ENCODE assay signal across 15 mouse cellular contexts in genomic region chr7:109039445-109039844, GRCm38 (mm10). TPM values are rescaled to one million over a fixed set of nuclear protein-coding genes. Genes with fewer than 3 reads are reported as not detected.
DNase-seq lines count a peak whose midpoint lies in the region; ATAC-seq and TF ChIP-seq lines count a peak whose summit lies in the region.
"Had no signal": no experiment of that assay in that cellular context is flagged by ENCODE, and none has a peak within 500 bp of the region (broad histone marks: within the 10 kb centered on the region; RNA-seq: fewer than 3 reads in every experiment).

No protein-coding gene starts in this region.

- H3K4me3 ChIP-seq in left cerebral cortex, adult 2 months = no peak overlapping the region
- H3K4me3 ChIP-seq: gastrocnemius, adult 2 months; heart, embryonic 10.5 days; kidney, embryonic 15.5 days; limb, embryonic 10.5 days; neural tube, embryonic 13.5 days; stomach, embryonic 15.5 days had no signal

- intact Hi-C loops in left cerebral cortex, adult 2 months (cut with DNase I) = loop anchor here (5.0 kb wide), 1 partner anchor 388 kb away; no protein-coding TSS in a partner anchor
- intact Hi-C loops in left cerebral cortex, postnatal 14 days (cut with DNase I) = loop anchor here (5.0 kb wide), 1 partner anchor 383 kb away; no protein-coding TSS in a partner anchor
- intact Hi-C loops in left cerebral cortex, postnatal 4 days (cut with DNase I) = loop anchor here (10.0 kb wide), 1 partner anchor 385 kb away; no protein-coding TSS in a partner anchor

- DNase-seq in left cerebral cortex, adult 2 months (ENCODE audit: extremely low spot score in 1 of 2, low spot score in 2 of 2) = peak in 1 of 2 experiments; percentile 55
- DNase-seq in left cerebral cortex, postnatal 14 days (ENCODE audit: low spot score in 2 of 2) = no peak
- peak; percentile 96 for DNase-seq in cerebellum, adult 11-12 months
- DNase-seq in cerebellum, postnatal 36 days = peak; percentile 93
- DNase-seq in left cerebral cortex, postnatal 4 days = peak; percentile 81
- DNase-seq in c-Kit-positive CD71-positive TER-119-positive erythroid progenitor cells, embryonic 14.5 days (ENCODE audit: low spot score) = no peak
- DNase-seq: adrenal gland, adult 8-10 months; gastrocnemius, adult 2 months; thymus, postnatal 4 days had no signal

- H3K27ac ChIP-seq in left cerebral cortex, adult 2 months = peak overlapping the region; percentile 48
- H3K27ac ChIP-seq: gastrocnemius, adult 2 months; heart, embryonic 10.5 days; kidney, embryonic 15.5 days; limb, embryonic 10.5 days; neural tube, embryonic 13.5 days; stomach, embryonic 15.5 days had no signal

- TF ChIP-seq CTCF in left cerebral cortex, adult 2 months (IDR thresholded peaks at IDR 0.05) = no peak

- ATAC-seq in megakaryocyte-erythroid progenitor cell, adult 5-6 weeks (replicated peaks; ENCODE audit: low FRiP score, low TSS enrichment, poor library complexity, severe bottlenecking) = no peak

RNA-seq across cellular contexts. Expression of gene Ric3, which starts 43.7 kb away (rescaled TPM):
- 10 to 100 TPM; 63.7 to 66.3 TPM for total RNA-seq in left cerebral cortex, adult 2 months (2021)
- 10 to 100 TPM; 49.3 to 53.5 TPM for total RNA-seq in left cerebral cortex, postnatal 14 days (2021)
- 10 to 100 TPM; 37.8 to 39.4 TPM for total RNA-seq in left cerebral cortex, postnatal 4 days (2021)
- 1.2 TPM in 1 of 2 replicates, not detected in the other for total RNA-seq in megakaryocyte-erythroid progenitor cell, adult 5-6 weeks (2014; fragmentation: Nextera tagmentation)
- total RNA-seq in megakaryocyte-erythroid progenitor cell, adult 5-6 weeks (2017) = 0.11 and 0.75 TPM in 2 replicates

Comparison
In these comparisons a context has a peak if more than half of its experiments do, and no peak if none do; other contexts are left out.
1. DNase-seq: peak in cerebellum, adult 11-12 months (single experiment), cerebellum, postnatal 36 days (2 of 2) and left cerebral cortex, postnatal 4 days (single experiment); none in left cerebral cortex, postnatal 14 days (0 of 2) and c-Kit-positive CD71-positive TER-119-positive erythroid progenitor cells, embryonic 14.5 days (single experiment).
2. RNA of gene Ric3, which starts 43.7 kb away (total RNA-seq): 63.7 to 66.3 TPM in left cerebral cortex, adult 2 months, 49.3 to 53.5 TPM in left cerebral cortex, postnatal 14 days and 37.8 to 39.4 TPM in left cerebral cortex, postnatal 4 days; 0.11 to 1.2 TPM in megakaryocyte-erythroid progenitor cell, adult 5-6 weeks; every median in the first group is over 10 times any median in the second.